Mouse (Mus musculus) B cell, adult 2 months (primary cell): ENCODE data around the gene Myo15b.
A peak's percentile ranks its signal among the peaks of the same experiment; 100 is the strongest.

Experiments
- DNase-seq, 2 experiments: peaks; one replicate each; pipeline ENCODE4 v3.0.0; 2022

The Myo15b gene

DNA sequence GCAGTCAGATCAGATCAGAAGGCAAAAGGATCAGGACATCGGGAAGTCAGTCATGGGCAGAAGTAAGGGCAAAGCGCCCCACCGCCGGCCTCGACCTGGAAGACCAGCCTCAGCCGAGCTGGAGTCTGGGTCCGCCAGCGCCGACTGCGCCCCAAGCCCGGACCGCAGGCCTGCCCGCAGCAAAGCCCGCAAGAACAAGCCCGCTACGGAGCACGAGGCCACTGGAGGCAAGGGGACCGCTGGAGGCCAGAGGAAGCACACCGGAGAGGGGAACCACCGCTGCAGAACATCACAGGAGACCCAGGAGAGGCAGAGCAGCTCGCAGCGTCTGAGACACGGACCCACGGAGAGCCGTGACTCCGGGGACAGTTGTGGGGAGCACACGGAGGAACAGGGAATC lies at the start of gene Myo15b:
TSS of gene Myo15b (plus strand) at position 53 of the 400 bp plus-strand sequence.
- DNase-seq = peak; percentile 28 to 34

DNA sequence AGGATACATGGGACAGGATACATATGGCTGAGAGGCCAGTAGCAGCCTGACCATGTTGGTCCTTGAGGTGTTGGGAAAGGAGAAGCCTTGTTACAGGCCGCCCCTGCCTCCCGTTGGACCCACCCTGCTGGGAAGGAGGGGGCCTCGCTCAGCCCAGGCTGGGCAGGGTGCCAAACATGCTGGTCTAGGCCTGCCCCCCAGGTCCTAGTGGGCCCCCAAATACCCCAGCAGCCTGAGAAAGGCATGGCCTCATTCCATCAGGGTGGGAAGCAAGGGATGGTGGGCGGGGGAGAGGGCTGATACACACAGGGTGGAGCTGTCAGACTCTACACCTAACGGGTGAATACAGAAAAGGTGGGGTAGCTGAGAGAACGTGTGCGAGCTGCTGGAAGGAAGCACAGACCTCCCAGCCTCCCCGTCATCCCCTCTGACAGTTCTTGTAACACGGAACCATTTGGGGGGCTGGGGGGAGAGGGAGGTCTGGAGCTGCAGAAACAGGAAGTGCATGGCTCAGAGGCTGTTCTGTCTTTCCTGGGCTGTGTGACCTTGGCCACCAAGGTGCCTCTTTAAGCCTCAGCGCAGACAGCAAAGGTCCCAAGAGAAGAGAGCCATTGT lies 49.4 kb upstream of the Myo15b start:
- DNase-seq = no peak

DNA sequence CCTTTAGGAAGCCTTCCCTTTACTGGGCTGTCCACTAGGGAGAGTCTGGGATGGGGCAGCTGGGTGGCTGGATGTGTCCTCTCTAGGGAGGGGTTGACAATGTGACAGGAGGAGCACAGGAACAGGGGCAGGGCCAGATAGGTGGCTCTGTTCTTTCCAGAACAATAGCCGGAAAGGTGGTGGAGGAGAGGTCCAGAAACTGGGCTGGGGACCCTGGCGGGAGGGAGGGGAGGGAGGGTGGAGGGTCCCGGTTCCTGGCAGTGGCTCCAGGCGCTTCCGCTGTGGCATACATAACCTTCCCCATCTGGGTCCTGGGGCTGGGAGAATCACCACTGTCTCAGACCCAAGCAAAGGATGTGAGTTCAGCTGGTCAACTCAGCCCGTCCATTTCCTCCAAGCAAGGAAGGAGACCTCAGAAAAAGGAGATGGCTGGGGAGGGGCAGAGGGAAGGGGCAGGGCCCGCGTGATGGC lies 48.9 kb upstream of the Myo15b start:
- no peak for DNase-seq

- DNase-seq = no peak
Measured at GRCm38 (mm10) chr11:115810377-115810776, 47.8 kb upstream of the Myo15b start.

GRCm38 (mm10) chr11:115811381-115812093 lies 46.7 kb upstream of the Myo15b start:
- DNase-seq = no peak

- no peak for DNase-seq
Measured at GRCm38 (mm10) chr11:115812095-115812494, 46.1 kb upstream of the Myo15b start.

- peak in 1 of 2 experiments; percentile 8 for DNase-seq
Measured at GRCm38 (mm10) chr11:115812533-115813420, 45.4 kb upstream of the Myo15b start.

DNA sequence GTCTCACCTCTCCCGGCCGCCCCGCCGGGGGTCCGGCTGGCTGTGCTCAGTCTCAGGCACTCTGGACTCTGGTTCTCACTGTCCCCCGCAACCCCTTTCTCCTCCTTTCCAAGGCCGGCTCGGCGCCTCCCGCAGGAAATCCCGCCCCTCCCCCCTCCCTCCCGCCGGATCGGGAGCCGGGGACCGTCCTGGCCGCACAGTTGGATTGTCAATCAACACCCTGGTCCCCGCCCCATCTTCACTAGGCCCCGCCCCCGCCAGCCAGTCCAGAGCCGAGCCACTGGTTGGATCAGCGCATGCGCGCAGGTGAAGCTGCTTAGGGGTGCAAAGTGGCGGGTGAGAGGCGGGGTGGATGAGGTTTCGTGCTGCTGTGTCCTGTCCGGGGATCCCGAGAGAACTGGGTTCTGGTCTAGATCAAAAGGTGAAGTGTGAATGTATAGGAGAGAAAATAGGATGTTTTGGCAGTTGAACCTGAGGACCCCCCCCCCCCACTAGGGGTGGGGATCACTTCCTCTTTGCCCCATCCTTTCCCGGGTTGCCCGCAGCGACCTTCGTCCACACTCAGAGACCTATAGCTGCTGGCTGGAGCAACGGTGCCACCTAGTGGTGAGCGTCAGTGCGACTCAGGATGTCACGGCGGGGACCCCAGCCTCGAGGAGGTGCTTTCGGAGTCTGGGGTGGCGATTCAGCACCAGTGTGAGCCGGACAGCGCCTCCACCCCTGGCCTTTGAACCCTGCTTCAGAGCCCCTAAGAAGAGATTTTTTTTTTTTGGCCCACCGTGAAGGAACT lies 44.5 kb upstream of the Myo15b start, which contains the start of gene Caskin2:
TSS of gene Caskin2 (minus strand) at position 133 of the 790 bp plus-strand sequence.
- DNase-seq = peak; percentile 96

DNA sequence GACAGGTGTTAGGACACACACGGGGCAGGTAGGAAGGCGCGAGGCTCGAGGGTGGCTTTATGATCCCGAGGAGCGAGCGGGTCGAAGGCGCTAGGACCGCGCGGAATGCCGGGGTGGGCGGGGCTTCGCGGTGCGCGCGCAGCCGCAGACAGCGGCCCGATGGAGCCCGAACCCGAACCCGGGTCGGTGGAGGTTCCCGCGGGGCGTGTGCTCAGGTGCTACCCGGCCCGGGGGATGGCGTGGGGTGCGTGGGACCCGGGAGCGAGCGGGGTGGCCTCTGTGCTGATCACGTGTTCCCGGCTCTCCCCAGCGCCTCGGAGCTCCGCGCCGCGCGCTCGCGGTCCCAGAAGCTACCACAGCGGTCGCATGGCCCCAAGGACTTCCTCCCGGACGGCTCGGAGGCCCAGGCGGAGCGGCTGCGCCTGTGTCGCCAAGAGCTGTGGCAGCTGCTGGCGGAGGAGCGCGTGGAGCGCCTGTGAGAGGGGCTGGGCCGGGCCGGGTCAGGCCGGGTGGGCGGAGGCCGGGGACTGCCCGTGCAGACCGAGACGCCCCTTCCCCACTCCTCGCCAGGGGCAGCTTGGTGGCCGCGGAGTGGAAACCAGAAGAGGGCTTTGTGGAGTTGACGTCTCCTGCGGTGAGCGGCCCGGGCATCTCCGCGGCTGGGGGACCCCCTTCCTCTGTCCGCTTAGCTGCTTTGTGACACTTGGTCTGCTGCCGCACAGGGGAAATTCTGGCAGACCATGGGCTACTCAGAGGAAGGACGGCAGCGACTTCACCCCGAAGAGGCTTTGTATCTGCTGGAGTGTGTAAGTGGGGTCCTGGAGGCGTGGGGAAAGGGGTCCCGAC lies 43.4 kb upstream of the Myo15b start, which contains the start of gene Tsen54:
TSS of gene Tsen54 (plus strand) at position 120 of the 846 bp plus-strand sequence.
- DNase-seq = peak; percentile 92 to 93

GRCm38 (mm10) chr11:115817331-115817730 lies 40.9 kb upstream of the Myo15b start:
- DNase-seq = no peak

DNA sequence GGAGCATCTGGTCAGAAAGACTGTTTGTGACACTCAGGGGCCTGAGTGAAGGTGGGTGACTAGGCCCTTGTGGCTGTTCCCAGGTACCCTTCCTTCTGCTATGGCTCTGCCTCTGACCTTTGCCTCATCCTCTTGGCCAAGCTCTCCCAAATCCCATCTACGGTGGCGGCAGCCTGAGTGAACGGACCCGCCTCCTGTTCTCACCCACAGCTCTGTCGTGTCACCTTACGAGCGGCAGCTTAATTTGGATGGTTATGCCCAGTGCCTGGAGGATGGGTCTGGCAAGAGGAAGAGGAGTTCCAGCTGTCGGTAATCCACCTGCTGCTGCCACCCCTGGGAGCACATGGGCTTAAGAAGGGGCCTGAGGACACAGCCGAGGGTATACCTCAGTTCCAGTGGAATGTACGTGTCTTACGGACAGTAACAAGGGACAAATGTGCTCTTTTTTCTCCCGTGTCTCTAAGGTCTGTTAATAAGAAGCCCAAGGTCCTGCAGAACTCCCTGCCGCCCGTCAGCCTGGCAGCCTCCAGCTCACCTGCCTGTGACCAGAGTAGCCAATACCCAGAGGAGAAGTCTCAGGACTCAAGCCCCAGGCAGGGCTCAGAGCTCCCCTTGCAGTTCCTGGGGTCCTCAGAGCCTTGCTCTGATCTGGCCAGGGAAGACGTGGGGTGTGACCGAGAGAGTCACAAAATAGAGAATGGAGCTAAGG lies 38.1 kb upstream of the Myo15b start:
- DNase-seq = no peak

- DNase-seq = no peak
Measured at GRCm38 (mm10) chr11:115821001-115821400, 37.2 kb upstream of the Myo15b start.

DNA sequence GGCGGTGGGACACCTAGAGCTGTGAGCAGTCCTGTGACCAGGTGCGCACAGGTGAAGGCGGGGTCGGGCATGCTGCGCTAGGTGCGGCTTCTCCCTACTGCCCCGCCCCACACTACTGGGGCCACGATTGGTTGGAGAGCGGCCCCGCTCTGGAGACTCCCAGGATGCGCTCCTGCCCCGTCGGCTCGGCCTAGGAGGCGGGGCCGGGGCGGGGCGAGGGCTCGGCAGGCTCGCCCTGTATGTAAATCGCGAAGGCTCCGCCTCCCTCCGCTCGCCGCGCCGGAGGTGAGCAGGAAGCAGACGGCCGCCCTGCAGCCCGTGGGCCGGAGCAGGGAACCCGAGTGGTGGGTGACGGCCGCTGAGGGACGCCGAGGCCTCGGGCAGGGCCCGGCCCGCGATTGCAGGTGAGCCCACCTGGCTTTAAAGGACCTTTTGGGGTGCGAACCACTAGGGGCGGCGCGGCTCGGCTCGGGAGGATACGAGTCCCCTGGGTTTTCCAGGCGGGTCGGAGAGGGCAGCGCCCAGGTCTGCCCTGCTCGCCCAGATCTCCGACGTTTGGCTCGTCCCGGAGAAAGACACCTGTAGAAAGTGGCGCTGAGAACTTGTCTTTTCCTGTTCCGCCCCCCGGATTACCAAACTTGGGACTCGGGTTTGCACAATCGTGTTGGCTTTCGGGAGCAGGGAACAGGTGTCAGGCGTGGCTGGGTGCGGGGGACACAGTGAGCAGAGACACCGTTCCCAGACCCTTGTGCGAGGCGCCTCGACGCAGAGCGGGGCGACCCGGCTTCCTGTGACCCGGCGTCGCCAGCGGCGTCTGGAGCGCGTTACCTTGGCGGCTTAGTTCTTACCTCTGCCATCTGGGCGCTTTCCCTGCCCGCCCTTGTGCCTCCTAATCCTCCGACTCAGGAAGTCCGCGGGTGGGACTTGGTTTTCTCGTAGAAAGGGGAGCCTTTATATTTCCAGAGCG lies 34.1 kb upstream of the Myo15b start, which contains the start of gene Llgl2:
TSS of gene Llgl2 (plus strand) at position 276 of the 967 bp plus-strand sequence.
- peak; percentile 88 for DNase-seq

GRCm38 (mm10) chr11:115824813-115825212 lies 33.4 kb upstream of the Myo15b start:
- DNase-seq = no peak

- DNase-seq = no peak
Measured at GRCm38 (mm10) chr11:115826487-115826886, 31.7 kb upstream of the Myo15b start.

DNA sequence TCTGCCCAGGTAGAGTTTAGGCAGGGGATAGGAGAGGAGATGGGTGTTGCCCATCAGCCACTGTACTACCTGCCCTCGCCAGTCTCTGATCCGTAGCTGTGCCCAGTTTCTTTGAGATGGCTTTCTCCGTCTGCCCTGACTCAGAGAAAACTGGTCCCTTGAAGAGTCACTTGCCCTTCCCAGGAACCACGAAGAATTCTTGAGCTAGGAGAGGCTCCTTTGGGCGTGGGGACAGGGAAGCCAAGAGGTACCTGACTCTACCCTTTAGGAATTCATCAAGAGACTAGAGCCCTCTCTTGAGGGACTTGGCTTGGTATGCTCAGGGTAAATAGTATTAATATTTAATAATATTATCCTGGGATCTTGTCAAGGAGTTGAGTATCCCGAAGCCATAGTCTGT lies 30.6 kb upstream of the Myo15b start:
- no peak for DNase-seq

- no peak for DNase-seq
Measured at GRCm38 (mm10) chr11:115829036-115829435, 29.2 kb upstream of the Myo15b start.

DNA sequence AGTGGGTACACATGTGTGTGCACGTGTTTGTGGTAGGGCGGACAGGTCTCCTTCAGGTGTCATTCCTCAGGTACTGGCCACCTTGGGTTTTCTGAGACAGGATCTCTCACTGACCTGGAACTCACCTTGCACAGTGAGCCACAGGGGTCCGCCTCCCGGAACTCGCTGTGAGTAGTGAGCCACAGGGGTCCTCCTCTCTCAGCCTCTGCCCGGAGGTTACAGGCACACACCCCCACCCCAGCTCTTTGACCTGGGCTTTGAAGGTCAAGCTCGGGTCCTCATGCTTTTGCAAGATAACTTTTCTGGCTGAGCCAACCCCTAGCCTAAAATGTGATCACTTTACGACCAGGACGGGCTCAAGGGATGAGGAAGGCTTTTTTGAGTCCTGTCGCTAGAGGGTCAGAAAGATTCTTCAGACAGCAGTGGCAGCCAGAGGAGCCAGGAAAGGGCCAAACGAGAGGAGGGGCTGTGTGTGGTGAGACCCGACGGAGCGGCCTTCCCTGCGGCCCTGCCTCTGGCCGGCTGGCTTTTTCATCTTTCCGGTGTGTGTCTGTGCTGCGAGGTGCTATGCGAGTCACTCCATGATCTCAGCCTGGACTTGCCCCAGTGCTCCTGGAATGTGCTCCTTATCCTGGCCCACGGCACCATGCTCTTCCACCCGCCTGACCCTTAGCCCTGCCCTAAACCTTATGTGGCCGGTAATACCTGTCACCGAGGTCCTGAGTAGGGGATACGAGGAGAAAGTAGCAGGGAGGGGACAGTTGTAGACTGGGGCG lies 27.5 kb upstream of the Myo15b start:
- DNase-seq = no peak

DNA sequence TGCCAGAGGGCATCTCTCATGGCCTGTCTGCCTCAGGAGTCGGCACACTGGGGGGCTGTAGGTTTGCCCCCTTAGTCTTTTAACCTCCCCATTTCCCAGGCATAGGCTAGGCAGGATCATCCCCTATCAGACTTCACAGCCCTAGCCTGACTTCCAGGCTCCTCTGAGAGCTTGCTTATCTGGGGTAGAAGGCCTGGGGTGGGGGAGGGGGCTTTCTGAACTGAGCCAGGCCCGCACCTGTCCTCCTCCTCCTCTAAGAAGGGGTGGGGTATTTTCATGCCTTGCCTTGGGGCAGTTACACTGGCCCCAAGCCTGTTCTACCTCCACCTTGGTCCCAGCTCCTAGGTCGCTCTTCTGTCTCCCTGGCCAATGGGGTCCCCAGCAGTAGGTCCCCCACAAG lies 26.7 kb upstream of the Myo15b start:
- no peak for DNase-seq
